Mouse (Mus musculus) small intestine, adult 2 months (tissue): ENCODE data around the gene Ptges3. TPM values are rescaled to one million over a fixed set of nuclear protein-coding genes. Genes with fewer than 3 reads are reported as not detected.
"Not testable (repeated sequence)": the region's sequence is repeated elsewhere in the genome, so short reads cannot be mapped to it uniquely, and the experiment has no call there.

Source experiments
- H3K27ac ChIP-seq: fragments of 200-500 bp; 2 replicates; pipeline ENCODE4 v1.5.1; 2012; ENCODE audit warnings: low read depth, low read length, control low read depth, inconsistent platforms; ENCODE audit not compliant: insufficient read depth
- H3K27me3 ChIP-seq: fragments of 200-500 bp; 2 replicates; pipeline ENCODE4 v1.6.1; 2012; ENCODE audit warnings: mild to moderate bottlenecking, moderate library complexity, low read length, inconsistent platforms; ENCODE audit not compliant: control insufficient read depth, insufficient read depth
- H3K36me3 ChIP-seq: fragments of 200-500 bp; 2 replicates; pipeline ENCODE4 v1.6.1; 2012; ENCODE audit warnings: mild to moderate bottlenecking, low read length, control low read depth, inconsistent platforms; ENCODE audit not compliant: control insufficient read depth, insufficient read depth
- H3K4me1 ChIP-seq: fragments of 200-500 bp; 2 replicates; pipeline ENCODE4 v1.6.1; 2012; ENCODE audit warnings: low read length, inconsistent platforms, mixed read lengths; ENCODE audit not compliant: control insufficient read depth, insufficient read depth, insufficient read length
- H3K4me3 ChIP-seq: fragments of 200-500 bp; 2 replicates; pipeline ENCODE4 v1.5.1; 2012; ENCODE audit warnings: low read depth, mild to moderate bottlenecking, control low read depth, inconsistent platforms, low read length, moderate library complexity
- CTCF ChIP-seq: fragments of 200-500 bp; IDR thresholded peaks from 2 replicates; pipeline ENCODE4 v1.5.1; 2012; ENCODE audit warnings: low read depth, mild to moderate bottlenecking, control low read depth, inconsistent platforms, low read length, moderate library complexity, mixed read lengths; ENCODE audit not compliant: insufficient replicate concordance, insufficient read length; ENCODE audit errors: extremely low read depth
- POLR2A ChIP-seq: fragments of 200-500 bp; IDR thresholded peaks from 2 replicates; pipeline ENCODE4 v1.6.1; 2012; ENCODE audit warnings: low read depth, mild to moderate bottlenecking, control low read depth, inconsistent platforms, low read length, moderate library complexity
- WGBS: fragments of 180-500 bp; shearing (Covaris S2); methylation state at CpG from one replicate; pipeline ENCODE4 v1.1.7; 2018; 5-methylcytosine and 5-hydroxymethylcytosine counted together
- polyA plus RNA-seq: library from polyadenylated mRNA; depleted of rRNA; stranded (reverse); fragments of >200 nt; gene quantifications from 2 replicates; pipeline ENCODE4 v1.2.3, GENCODE M21; 2012

The Ptges3 gene
- polyA plus RNA-seq, 1 experiment: 38.1 TPM

- Histone ChIP-seq H3K27me3 (no peaks in the 10 kb centered on the region), H3K4me3 (no peak overlapping the region), H3K27ac (no peak overlapping the region), H3K36me3 (peaks cover 23% of the 10 kb centered on the region), H3K4me1 (peaks cover 5% of the 10 kb centered on the region; the same call in 1 of the 2 replicates)
- 48% methylated on average over 1 of the region's 1 CpGs for WGBS
- TF ChIP-seq CTCF (no peak), POLR2A (no peak)
Observed at GRCm38 (mm10) chr10:128080496-128080895, 21.7 kb downstream of the Ptges3 start.

GRCm38 (mm10) chr10:128081807-128082476 lies 23.2 kb downstream of the Ptges3 start:
- Histone ChIP-seq H3K4me1 (peaks cover 5% of the 10 kb centered on the region; the same call in 1 of the 2 replicates), H3K4me3 (no peak overlapping the region), H3K36me3 (peaks cover 35% of the 10 kb centered on the region), H3K27ac (peak overlapping the region; percentile 91), H3K27me3 (no peaks in the 10 kb centered on the region)
- TF ChIP-seq CTCF (no peak), POLR2A (no peak)
- WGBS: 30% methylated on average over 6 of the region's 6 CpGs

- Histone ChIP-seq H3K27ac (peak overlapping the region; percentile 91), H3K4me3 (peak overlapping the region; percentile 83), H3K4me1 (peaks cover 5% of the 10 kb centered on the region; the same call in 1 of the 2 replicates), H3K36me3 (peaks cover 33% of the 10 kb centered on the region), H3K27me3 (no peaks in the 10 kb centered on the region)
- TF ChIP-seq POLR2A (no peak), CTCF (no peak)
- 4% methylated on average over 9 of the region's 9 CpGs for WGBS
Observed at GRCm38 (mm10) chr10:128082477-128082808, 23.7 kb downstream of the Ptges3 start.

GRCm38 (mm10) chr10:128082880-128083421 lies 24.2 kb downstream of the Ptges3 start, which contains the start of gene Atp5b:
Atp5b (plus strand) TSS chr10:128083273.
- peaks cover 5% of the 10 kb centered on the region; the same call in 1 of the 2 replicates for H3K4me1 ChIP-seq
- H3K36me3 ChIP-seq: peaks cover 36% of the 10 kb centered on the region
- peak within 1 kb of the TSS; percentile 83 for H3K4me3 ChIP-seq
- TF ChIP-seq CTCF: no peak
- TF ChIP-seq POLR2A: peak; percentile 88
- H3K27ac ChIP-seq: peak within 1 kb of the TSS; percentile 91
- H3K27me3 ChIP-seq: no peaks in the 10 kb centered on the region
- WGBS: under 1% methylated on average over 34 of the region's 34 CpGs

GRCm38 (mm10) chr10:128083688-128084087 lies 24.9 kb downstream of the Ptges3 start:
- Histone ChIP-seq H3K36me3 (peaks cover 42% of the 10 kb centered on the region), H3K27me3 (no peaks in the 10 kb centered on the region), H3K4me3 (peak overlapping the region; percentile 81), H3K27ac (peak overlapping the region; percentile 84), H3K4me1 (peaks cover 5% of the 10 kb centered on the region; the same call in 1 of the 2 replicates)
- under 1% methylated on average over 22 of the region's 22 CpGs for WGBS
- TF ChIP-seq POLR2A (no peak), CTCF (no peak; the same call in 1 of the 2 replicates)

- 0% methylated on average over 3 of the region's 3 CpGs for WGBS
- no peak for TF ChIP-seq CTCF
- no peak for TF ChIP-seq POLR2A
- Histone ChIP-seq H3K27ac (peak overlapping the region; percentile 84), H3K27me3 (no peaks in the 10 kb centered on the region), H3K4me1 (peaks cover 5% of the 10 kb centered on the region; the same call in 1 of the 2 replicates), H3K4me3 (peak overlapping the region; percentile 81), H3K36me3 (peaks cover 47% of the 10 kb centered on the region)
Observed at GRCm38 (mm10) chr10:128084160-128084559, 25.4 kb downstream of the Ptges3 start.

- 58% methylated on average over 6 of the region's 6 CpGs for WGBS
- Histone ChIP-seq H3K4me3 (no peak overlapping the region), H3K27ac (no peak overlapping the region), H3K36me3 (peaks cover 56% of the 10 kb centered on the region), H3K27me3 (no peaks in the 10 kb centered on the region), H3K4me1 (peaks cover 5% of the 10 kb centered on the region; the same call in 1 of the 2 replicates)
- peak; percentile 43; the same call in 1 of the 2 replicates for TF ChIP-seq CTCF
- no peak for TF ChIP-seq POLR2A
Observed at GRCm38 (mm10) chr10:128086391-128086790, 27.6 kb downstream of the Ptges3 start.

- H3K4me3 ChIP-seq, H3K27ac ChIP-seq, H3K4me1 ChIP-seq, H3K27me3 ChIP-seq: not testable (repeated sequence)
- WGBS: 53% methylated on average over 2 of the region's 2 CpGs
- H3K36me3 ChIP-seq: peaks cover 56% of the 10 kb centered on the region
Observed at GRCm38 (mm10) chr10:128087216-128087615, 28.5 kb downstream of the Ptges3 start.
